Mouse (Mus musculus): ENCODE measurements at regions not wholly inside any gene's neighbourhood (a gene's known extent, or its start where the extent isn't known, plus 50 kb on each side); places are given as distances from the start of the nearest gene placed in this dataset.
A peak's percentile ranks its signal among the peaks of the same experiment; 100 is the strongest.
"Not testable (repeated sequence)": the region's sequence is repeated elsewhere in the genome, so short reads cannot be mapped to it uniquely, and the experiment has no call there.

DNA sequence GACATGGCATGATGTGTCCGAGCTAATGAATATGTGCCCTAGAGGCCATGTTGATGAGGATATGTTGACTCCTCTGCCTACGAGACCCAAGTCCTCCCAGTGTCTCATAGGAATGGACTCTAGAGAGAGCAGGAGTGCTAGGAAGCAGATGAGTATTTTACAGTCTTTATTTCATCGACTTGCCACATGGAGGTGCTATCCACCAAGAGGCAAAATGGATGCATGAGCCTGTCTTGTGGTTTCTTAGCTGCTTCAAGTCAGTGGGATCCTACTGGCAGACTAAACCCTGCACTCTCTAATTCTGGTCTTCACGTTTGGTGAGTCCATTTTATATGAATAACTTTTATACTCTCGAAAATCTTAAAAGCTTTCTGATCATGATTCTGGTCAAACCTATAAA, 253.4 kb downstream of the Dad1 start:
- DNase-seq (ENCODE audit: low spot score in 2 of 2): no peak

DNA sequence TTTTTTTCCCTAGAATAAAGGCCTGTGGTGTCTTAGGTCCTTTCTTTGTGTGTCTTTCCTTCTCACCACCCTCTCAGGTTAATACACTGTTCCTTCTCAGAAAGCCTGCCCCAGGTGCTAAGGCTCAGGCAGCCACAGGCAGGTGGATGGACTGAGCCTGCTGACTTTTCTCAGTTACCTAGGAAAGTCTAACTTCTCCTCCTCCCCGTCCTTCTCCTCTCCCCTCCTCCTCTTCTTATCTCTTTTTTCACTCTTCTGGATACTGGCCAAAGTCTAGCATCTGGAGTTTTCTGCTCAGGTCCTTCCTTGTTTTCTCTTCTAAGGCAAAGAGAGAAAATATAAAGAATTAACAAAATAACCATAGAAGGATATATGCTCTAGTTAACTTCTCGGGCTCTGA, 260.5 kb downstream of the Dad1 start:
- DNase-seq (ENCODE audit: low spot score in 2 of 2): no peak

DNA sequence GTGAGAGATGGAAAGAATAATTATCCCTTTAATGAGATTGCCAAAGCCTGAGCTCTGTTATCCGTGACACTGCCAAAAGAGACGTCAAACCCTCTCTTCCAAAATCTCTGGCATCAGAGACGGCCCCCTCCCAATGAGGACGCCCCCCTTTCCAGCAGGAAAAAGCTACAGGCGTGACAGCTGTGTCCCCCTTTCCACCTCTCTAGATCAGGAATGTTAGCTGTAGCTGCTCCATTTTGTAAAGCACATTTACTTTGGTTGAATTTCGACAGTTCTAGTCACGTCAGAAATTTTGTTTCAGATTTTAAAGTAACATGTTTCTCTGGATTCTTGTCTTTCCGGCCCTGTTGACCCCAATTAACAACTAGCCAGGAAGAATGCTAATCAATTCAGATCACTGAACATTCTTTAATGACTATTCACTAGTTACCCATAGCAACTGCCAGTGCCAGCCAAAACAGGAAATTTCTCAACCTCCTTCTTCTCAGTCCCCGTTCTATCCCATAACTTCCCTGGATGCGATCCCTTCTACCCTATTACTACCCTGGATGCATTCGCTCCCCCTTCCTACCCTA, 261.1 kb downstream of the Dad1 start:
- DNase-seq (ENCODE audit: low spot score in 2 of 2): no peak

DNA sequence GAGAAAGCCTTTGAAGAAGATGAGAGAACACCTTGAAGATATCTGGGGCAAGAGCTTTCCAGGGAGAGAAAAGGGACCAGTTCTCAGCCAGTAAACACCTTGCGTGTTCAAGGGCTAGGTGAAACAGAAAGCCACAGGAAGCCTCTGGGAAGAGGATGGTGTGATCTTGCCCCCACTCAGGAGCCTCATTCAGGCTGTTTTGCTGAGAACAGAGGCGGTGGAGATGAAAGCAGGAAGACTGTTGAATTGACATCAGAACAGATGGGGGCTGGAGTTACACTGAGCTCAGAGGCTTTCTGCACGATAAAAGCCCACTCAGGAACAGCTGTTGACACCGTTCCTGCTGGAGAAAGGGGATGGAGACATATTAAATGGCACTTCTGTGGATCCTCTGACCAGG, 262.5 kb downstream of the Dad1 start:
- peak in 1 of 2 experiments; percentile 24 for DNase-seq (ENCODE audit: low spot score in 2 of 2)

DNA sequence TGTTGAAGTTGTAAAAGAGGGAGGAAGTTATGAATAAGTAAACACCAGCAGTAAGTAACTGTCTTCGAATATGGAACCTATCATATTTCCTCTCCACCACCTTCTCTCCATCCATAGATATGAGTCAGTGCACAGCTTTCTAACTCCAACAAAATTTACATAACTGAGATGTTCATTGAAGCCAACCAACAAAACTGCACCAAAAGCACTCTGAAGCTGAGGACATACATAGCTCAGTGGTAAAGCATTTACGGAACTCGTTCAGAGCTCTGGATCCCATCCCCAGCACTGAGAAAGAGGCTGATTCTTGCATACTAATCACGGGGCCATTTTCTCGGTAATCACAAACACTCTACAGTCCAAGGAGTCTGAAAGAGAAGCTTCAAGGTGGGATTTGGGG, 273.1 kb downstream of the Dad1 start:
- DNase-seq (ENCODE audit: low spot score in 2 of 2): peak in 1 of 2 experiments; percentile 9

GRCm38 (mm10) chr14:53961426-53961825, 292.5 kb downstream of the Dad1 start:
- not testable (repeated sequence) for DNase-seq (ENCODE audit: low spot score in 2 of 2)

DNA sequence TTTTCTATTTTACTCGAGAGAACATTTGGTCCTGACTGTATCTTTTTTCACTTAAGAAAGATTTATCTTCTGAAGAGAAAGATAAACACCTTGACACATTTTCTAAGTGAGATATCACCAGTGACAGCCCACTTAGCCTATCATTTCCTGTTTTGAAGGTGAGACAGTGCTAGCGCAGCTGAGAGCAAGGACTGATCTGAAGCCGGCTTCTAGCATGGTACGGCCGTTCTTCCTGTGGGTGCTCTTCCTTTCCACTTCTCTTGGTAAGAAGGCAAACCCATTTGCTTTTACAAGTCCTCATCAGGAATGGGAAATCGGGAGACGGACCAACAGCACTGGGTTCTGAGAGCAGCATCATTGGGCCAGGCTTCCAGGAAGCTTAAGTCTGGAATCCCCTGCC, 293.1 kb downstream of the Dad1 start:
- DNase-seq (ENCODE audit: low spot score in 2 of 2): no peak

- DNase-seq (ENCODE audit: low spot score in 2 of 2): peak; percentile 44 to 81
Observed at GRCm38 (mm10) chr14:53935791-53936231, 318.1 kb downstream of the Dad1 start.

DNA sequence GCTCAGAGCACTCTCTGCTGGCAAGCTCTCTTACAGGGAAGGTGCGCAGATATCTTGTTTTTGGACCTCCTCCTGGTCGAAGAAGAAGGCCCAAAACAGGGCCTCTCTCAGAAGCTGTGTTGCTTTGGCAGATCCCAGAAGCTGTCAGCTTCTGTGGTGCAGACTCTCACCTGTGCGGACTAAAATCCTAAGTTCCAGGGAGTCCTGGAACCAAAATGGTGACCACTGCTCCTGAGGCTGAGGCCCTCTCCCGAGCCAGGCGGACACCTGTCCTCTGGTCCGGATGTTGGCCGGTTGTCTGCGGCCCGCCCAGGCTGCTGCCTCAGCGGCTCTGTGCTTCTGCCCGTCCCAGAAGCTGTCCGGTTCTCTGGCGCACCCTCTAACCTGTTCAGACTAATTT, 318.6 kb downstream of the Dad1 start:
- peak; percentile 28 to 68 for DNase-seq (ENCODE audit: low spot score in 2 of 2)

DNA sequence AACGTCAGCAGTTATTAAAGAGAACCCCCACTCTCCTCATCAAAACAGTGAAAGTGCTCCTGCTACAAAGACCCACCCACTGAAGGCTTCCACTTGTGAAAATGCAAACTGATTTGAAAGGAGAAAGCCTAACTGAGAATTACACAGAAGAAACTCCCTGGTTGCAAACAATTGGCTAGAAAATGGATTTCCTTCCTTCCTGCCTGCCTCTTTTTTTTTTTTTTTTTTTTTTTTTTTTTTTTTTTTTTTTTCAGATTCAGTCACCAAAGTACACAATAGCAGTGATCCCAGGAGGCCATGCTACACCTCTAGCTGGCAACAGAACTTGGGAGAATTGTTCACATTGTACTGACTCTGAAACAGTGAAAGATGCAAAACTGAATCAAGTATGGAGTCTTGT, 343.0 kb downstream of the Dad1 start:
- DNase-seq (ENCODE audit: low spot score in 2 of 2): no peak

- no peak for DNase-seq (ENCODE audit: low spot score in 2 of 2)
Observed at GRCm38 (mm10) chr14:53904578-53904977, 349.3 kb downstream of the Dad1 start.

GRCm38 (mm10) chr14:53901103-53901502, 352.8 kb downstream of the Dad1 start:
- peak in 1 of 2 experiments; percentile 8 for DNase-seq (ENCODE audit: low spot score in 2 of 2)

DNA sequence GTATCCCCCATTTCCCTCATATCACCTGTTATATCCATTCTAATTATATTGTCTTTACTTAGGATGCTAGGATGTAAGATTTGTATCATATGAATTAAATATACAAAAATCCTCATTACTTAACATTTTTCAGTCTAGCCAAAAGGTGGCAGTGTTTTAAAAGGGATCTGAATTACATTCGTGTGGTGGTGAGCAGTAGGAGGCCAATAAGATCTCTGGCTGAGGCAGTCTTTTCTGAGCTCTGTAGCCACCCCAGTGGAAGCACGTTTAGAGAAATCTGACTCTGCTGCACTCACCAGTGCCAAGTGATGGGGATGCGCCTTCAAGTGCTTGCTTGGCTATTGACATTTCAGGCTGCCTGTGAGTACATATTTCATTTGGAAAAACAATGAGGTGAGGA, 372.6 kb downstream of the Dad1 start:
- DNase-seq (ENCODE audit: low spot score in 2 of 2): peak in 1 of 2 experiments; percentile 12

GRCm38 (mm10) chr14:53876581-53876980, 377.3 kb downstream of the Dad1 start:
- DNase-seq (ENCODE audit: low spot score in 2 of 2): no peak

GRCm38 (mm10) chr14:53875736-53876135, 378.2 kb downstream of the Dad1 start:
- DNase-seq (ENCODE audit: low spot score in 2 of 2): no peak

GRCm38 (mm10) chr14:53847049-53847448, 406.9 kb downstream of the Dad1 start:
- DNase-seq (ENCODE audit: low spot score in 2 of 2): no peak

- no peak for DNase-seq (ENCODE audit: low spot score in 2 of 2)
Observed at GRCm38 (mm10) chr14:53845646-53846045, 408.3 kb downstream of the Dad1 start.

GRCm38 (mm10) chr14:53832553-53832952, 421.4 kb downstream of the Dad1 start:
- peak in 1 of 2 experiments; percentile 8 for DNase-seq (ENCODE audit: low spot score in 2 of 2)

- no peak for DNase-seq (ENCODE audit: low spot score in 2 of 2)
Observed at GRCm38 (mm10) chr14:53831651-53832050, 422.3 kb downstream of the Dad1 start.

DNA sequence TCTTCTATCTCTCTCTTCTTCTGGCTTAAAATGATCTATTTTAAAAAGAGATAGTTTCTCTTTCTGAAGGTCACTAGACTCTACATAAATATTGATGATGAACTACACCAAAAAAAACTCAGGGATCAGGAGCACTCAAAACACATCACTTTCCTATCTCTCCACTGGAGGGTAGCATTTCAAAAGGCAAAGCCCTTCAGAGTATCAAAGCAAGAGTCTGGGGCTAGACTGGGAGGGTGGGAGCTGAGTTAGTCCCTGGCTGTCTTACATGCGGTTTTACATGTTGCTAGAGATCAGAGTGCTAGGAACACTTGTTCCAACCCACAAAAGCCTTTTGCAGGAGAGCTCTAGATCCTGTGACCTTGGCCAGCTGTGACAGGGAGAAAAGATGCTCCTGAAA, 423.2 kb downstream of the Dad1 start:
- no peak for DNase-seq (ENCODE audit: low spot score in 2 of 2)

DNA sequence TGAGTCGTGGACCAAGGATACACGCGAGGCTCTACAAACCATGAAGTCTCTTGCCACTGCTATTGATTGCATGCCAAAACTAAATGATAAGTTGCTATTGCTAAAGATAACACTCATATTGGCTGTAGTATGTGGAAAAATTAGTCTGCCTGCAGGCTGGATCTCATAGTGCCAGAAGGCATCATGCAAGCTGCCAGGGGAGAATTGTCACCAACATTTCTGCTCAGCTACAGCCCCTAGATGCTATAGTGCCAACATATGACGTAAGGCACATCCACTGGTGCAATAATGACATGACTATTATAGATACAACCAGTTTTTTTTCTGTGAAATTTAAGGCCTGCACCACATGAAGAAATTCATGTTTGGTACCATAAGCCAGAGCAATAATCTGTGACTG, 427.1 kb downstream of the Dad1 start:
- DNase-seq (ENCODE audit: low spot score in 2 of 2): no peak

DNA sequence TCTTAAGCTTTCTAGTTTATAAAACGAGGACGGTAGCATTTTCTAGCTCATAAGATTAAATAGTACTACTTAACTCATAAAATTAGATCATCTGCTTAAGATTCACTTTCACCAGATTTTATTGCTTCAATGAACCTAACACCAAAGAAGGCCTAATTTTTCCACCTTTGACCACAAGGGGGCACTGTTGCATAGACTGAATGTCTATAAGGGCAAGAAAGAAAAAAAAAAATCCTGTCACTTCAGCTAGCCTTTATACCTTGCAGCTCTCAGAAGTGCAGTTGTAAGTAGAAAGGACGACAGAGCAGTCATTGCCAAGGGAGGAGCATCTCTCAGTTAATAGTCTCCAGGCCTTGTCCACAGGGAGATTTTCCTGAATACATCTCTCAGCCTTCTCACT, 447.7 kb downstream of the Dad1 start:
- peak; percentile 4 to 73 for DNase-seq (ENCODE audit: low spot score in 2 of 2)

- peak in 1 of 2 experiments; percentile 66 for DNase-seq (ENCODE audit: low spot score in 2 of 2)
Observed at GRCm38 (mm10) chr14:53803698-53804620, 449.9 kb downstream of the Dad1 start.
